Mouse (Mus musculus) kidney, postnatal 25 days (tissue): ENCODE measurements around the gene Gm3415.

Source experiments
- DNase-seq, 2 experiments: peaks; one replicate each; pipeline ENCODE4 v3.0.0; 2021; ENCODE audit warnings: mixed read lengths in 2 of 2

The Gm3415 gene

GRCm38 (mm10) chr5:146599970-146600369 is 44.0 kb downstream of the Gm3415 start:
- peak in 1 of 2 experiments; percentile 4 for DNase-seq

GRCm38 (mm10) chr5:146606221-146606620 is 50.3 kb downstream of the Gm3415 start:
- no peak for DNase-seq

- DNase-seq = no peak
Observed at GRCm38 (mm10) chr5:146606895-146607294, 51.0 kb downstream of the Gm3415 start.

GRCm38 (mm10) chr5:146607816-146608215 is 51.9 kb downstream of the Gm3415 start:
- no peak for DNase-seq
